Mouse (Mus musculus) olfactory bulb, adult 2 months (tissue): Measurements from ENCODE around the gene Ddx21.

Experiments used
- CTCF ChIP-seq: fragments of 200-500 bp; IDR thresholded peaks from 2 replicates; pipeline ENCODE4 v1.5.1; 2012; ENCODE audit warnings: low read depth, mild to moderate bottlenecking, low read length, moderate library complexity; ENCODE audit not compliant: insufficient read depth
- POLR2A ChIP-seq: fragments of 200-500 bp; IDR thresholded peaks from 2 replicates; pipeline ENCODE4 v1.6.1; 2012; ENCODE audit warnings: mild to moderate bottlenecking, low read depth, low read length, moderate library complexity; ENCODE audit not compliant: insufficient read depth

- TF ChIP-seq CTCF: no peak
- no peak for TF ChIP-seq POLR2A
Observed at GRCm38 (mm10) chr10:62541499-62541898, 60.6 kb downstream of the Ddx21 start.
